Mouse (Mus musculus): ENCODE results near the gene 2310034G01Rik.

2310034G01Rik gene

GRCm38 (mm10) chr19:46314872-46315742 is 35.0 kb downstream of the 2310034G01Rik start:
- peak; percentile 63 for DNase-seq (ENCODE audit: low spot score)

DNA sequence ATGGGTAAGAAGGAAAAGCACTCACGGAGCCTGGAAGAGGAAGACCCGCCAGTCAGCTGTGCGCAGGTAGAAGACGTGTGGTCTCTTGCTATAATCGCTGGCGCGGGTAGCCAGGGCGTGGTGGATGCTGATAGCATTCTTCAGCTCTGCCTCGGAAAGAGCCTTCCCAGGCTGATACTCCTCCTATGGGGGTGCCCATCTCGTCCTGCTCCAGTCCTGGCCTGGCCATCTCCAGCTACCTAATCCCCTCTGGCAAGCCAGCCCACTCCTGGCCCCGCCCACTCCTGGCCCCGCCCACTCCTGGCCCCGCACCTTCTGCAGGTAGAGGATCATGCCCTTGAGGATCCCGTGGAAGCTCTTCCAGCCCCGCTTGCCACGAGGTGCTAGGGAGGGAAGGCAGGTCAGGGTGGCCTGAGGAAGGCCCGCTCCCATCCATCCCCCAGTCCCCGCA is 35.9 kb downstream of the 2310034G01Rik start:
- DNase-seq (ENCODE audit: low spot score): peak; percentile 5

DNA sequence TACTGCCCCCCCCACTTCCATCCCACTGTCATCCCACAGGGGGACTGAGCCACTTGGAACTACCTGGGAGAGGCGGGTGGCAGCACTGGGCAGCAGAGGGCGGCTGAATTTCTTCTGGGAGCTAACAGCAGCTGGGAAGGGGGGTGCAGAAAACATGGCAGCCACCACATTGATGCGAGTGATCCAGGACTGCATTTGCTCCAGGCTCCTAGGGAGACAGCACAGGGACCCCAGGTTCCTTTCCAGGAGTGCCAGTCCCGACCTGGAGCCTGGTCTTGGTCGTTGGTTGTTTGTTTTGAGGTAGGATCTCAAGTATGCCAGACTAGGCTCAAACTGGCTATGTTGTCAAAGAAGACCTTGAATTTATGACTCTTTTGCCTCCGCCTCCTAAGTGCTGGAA is 36.5 kb downstream of the 2310034G01Rik start:
- no peak for DNase-seq (ENCODE audit: low spot score)

DNA sequence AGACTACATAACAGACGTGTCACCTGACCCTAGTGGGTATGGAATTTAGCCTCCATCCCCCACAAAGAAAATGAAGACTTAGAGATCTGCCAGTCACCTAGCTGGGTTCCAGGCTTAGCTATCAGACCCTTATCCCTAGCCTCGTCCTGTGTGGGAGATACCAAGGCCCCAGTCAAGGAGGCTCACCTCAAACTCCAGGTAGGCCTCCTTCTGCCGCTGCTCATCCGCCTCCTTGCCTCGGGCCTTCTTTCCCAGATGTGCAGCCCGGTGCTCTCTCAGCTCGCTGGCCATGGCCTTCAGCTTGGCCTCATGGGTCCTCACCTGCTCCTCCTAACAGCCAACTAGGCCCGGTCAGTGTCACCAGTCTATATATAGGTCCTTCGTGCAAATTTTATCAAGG is 37.0 kb downstream of the 2310034G01Rik start:
- no peak for DNase-seq (ENCODE audit: low spot score)

DNA sequence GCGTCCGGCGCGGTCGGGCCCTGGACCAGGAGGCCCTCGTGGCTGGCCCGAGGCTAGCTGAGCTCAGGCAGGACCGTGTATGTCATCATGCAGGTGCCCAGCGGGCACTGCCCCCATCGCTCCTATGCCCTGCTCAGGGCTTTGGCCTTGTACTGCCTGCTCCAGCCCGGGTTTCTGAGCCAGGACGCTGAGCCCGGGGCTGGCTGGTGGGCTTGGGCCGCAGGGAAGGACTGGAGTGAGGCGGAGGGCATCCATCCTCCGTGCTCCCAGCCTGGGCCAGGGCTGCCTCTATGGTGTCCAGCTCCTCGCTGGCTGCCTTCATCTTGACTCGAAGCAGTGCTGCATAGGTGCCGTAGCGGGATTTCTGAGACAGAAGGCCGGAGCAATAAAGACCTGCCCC is 37.5 kb downstream of the 2310034G01Rik start:
- peak; percentile 1 for DNase-seq (ENCODE audit: low spot score)

GRCm38 (mm10) chr19:46311341-46311740 is 38.8 kb downstream of the 2310034G01Rik start:
- peak; percentile 1 for DNase-seq (ENCODE audit: low spot score)

DNA sequence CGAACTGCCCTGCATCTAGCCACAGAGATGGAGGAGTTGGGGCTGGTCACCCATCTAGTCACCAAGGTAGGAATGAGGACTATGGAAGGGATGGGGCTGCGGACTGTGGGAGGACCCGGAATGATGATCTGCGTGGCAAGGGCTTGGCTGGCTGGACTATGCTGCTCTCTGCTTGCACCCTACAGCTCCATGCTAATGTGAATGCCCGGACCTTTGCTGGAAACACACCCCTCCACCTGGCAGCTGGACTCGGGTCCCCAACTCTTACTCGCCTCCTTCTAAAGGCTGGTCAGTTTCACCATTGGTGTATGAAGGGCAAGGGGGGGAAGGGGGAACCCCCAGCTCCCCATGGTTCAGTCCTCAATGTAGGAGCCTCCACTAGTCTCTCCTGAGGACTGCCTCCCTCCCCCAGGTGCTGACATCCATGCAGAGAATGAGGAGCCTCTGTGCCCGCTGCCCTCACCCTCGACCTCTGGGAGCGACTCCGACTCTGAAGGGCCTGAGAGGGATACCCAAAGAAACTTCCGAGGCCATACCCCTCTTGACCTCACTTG is 39.7 kb downstream of the 2310034G01Rik start:
- peak; percentile 1 for DNase-seq (ENCODE audit: low spot score)

- peak; percentile 4 for DNase-seq (ENCODE audit: low spot score)
Measured at GRCm38 (mm10) chr19:46309651-46310305, 40.3 kb downstream of the 2310034G01Rik start.

DNA sequence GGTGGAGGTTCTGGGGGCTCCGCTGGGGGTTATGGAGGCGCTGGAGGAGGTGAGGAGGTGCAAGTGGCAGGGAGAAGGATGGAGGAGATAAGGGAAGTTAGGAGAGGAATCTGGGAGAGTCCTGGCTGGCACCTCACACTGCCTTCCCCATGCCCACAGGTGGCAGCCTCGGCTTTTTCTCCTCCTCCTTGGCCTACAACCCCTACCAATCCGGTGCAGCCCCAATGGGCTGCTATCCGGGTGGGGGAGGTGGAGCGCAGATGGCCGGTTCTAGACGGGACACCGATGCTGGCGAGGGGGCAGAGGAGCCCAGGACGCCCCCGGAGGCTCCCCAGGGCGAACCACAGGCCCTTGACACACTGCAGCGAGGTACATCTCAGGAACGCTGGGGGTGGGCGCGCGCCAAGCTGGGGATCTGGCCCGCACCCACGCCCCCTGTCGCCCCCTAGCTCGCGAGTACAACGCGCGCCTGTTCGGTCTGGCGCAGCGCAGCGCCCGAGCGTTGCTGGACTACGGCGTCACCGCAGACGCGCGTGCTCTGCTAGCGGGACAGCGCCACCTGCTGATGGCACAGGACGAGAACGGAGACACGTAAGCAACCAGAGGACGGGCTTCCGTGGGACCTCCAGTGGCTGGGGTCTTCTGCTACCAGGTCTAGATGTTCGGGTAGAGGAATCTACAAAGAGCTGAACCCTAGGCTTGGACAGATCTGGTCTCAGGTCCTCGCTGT is 41.2 kb downstream of the 2310034G01Rik start:
- DNase-seq (ENCODE audit: low spot score): peak; percentile 56

- peak; percentile 4 for DNase-seq (ENCODE audit: low spot score)
Measured at GRCm38 (mm10) chr19:46308303-46308702, 41.8 kb downstream of the 2310034G01Rik start.

DNA sequence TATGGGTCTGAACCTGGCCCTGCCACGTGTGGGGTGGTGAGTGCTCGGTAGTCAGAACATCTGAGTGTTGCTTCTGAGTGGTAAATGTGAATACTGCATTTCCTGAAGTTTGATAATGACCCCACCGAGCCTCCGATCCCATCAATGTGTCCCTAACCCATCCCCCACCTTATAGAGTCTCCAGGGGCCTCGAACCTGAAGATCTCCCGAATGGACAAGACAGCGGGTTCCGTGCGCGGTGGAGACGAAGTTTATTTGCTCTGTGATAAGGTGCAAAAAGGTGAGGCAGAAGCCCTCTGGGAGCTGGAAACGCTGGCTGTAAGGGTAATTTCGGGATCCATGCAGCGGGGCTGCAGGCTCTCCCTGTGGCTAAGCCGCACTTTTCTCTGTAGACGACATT is 42.3 kb downstream of the 2310034G01Rik start:
- DNase-seq (ENCODE audit: low spot score): peak; percentile 1

- DNase-seq (ENCODE audit: low spot score): peak; percentile 2
Measured at GRCm38 (mm10) chr19:46306751-46307289, 43.3 kb downstream of the 2310034G01Rik start.

- peak; percentile 2 for DNase-seq (ENCODE audit: low spot score)
Measured at GRCm38 (mm10) chr19:46306268-46306610, 43.9 kb downstream of the 2310034G01Rik start.

GRCm38 (mm10) chr19:46305432-46306267 is 44.5 kb downstream of the 2310034G01Rik start:
- peak; percentile 80 for DNase-seq (ENCODE audit: low spot score)

GRCm38 (mm10) chr19:46304908-46305333 is 45.2 kb downstream of the 2310034G01Rik start:
- no peak for DNase-seq (ENCODE audit: low spot score)

- peak; percentile 93 for DNase-seq (ENCODE audit: low spot score)
Measured at GRCm38 (mm10) chr19:46304216-46304841, 45.8 kb downstream of the 2310034G01Rik start, which contains the start of gene Nfkb2. Nfkb2 (plus strand) TSS chr19:46304320.

DNA sequence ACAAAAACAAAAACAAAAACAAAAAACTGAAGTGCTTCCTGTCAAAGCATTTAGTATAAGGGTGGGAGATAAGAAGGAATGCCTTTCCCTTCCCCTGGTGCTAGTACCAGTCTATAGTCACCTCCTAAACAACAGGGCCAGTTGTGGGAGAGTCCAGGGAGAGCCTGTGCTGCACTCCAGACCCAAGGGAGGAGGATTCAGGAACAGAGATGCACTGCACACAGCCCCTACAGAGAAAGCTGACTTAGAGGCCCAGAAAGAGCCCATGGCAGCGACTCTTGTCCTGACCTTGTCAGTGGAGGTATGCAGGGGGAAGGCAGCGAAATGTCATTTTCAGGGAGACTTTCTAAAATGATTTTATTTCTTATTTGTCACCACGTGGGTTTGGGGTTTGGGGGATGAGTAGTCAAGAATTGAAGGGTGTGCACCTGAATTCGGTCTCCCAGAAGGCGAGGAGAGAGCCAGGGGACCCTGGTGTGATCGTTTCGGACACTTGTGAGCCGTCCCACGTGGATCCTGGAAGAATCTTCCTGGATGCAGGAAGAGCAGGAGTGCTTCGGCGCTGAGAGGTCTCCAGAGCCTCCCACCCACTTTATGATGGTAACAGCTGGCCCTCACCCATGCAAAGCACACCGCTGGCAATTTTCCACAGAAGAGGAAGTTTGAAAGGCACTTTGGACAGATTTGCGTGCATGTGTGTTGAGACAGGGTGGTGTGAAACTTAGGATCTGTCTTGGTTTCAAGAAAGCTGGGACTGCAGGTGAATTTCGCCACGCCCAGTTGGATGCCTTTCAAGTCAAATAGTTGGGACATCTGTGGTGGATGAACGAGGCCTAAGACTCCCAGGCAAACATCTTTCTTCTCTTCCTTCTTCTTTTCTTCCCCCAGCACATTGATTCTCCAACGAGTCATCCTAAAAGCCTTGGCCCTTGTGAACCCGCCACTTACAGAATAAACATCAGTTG is 46.6 kb downstream of the 2310034G01Rik start:
- DNase-seq (ENCODE audit: low spot score): no peak

- no peak for DNase-seq (ENCODE audit: low spot score)
Measured at GRCm38 (mm10) chr19:46302551-46302950, 47.6 kb downstream of the 2310034G01Rik start.
